Mouse (Mus musculus): ENCODE results near the gene Camk1g. TPM values are rescaled to one million over a fixed set of nuclear protein-coding genes. Genes with fewer than 3 reads are reported as not detected.

Camk1g gene
- under 1 TPM; 0.72 to 0.83 TPM for total RNA-seq (2021)
- long read RNA-seq, experiment 1, partial matches to known transcripts, result 0 of 1 reads
- long read RNA-seq, experiment 1, other reads (novel, unspliced or antisense), result 0 of 1 reads
- long read RNA-seq, experiment 2, partial matches to known transcripts, result 0 of 2 reads
- long read RNA-seq, experiment 2, other reads (novel, unspliced or antisense), result 0 of 2 reads

DNA sequence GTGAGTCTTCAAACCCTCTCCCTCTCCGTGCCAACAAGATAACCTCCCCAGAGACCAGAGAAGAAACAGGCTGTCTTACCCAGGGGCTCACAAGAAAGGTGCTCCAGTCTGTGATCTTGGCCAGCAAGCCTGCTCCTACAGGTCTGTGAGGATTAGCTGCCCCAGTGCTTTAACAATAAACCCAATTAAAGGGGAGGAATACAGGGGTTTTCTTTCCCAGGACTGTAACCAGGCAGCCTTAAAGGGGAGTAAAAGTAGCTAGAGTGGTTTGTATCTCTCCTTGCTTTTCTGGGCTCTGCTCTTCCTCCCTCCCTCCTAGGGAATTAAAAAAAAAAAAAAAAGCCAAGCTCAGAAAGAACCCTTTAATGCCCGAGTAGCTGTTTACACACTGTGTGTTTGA lies at the start of gene Camk1g:
TSS of gene Camk1g (minus strand) at position 203 of the 400 bp plus-strand sequence.
- intact Hi-C loops (cut with DNase I), result no loop called here
- DNase-seq, result peak in 1 of 2 experiments; percentile 25

DNA sequence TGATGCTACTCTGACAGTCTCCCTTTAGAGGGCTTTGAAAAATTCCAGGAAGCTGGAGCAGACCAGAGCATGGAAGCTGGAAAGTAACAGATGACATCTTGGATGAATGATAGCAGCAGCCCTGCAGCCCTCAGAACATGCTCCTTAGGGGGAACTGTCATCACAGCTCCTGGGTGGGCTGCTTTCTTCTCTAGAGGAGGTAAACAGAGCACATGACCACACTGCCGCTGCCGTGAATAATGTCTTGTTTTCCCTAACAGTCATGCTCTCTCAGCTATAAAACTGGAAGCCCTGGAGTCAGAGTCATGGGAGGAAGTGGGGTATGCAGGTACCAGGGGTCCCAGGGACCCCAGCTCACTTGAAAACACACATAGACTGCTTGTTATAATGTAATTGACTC lies 49.1 kb upstream of the Camk1g start:
- DNase-seq, result no peak
- intact Hi-C loops (cut with DNase I), result no loop called here

DNA sequence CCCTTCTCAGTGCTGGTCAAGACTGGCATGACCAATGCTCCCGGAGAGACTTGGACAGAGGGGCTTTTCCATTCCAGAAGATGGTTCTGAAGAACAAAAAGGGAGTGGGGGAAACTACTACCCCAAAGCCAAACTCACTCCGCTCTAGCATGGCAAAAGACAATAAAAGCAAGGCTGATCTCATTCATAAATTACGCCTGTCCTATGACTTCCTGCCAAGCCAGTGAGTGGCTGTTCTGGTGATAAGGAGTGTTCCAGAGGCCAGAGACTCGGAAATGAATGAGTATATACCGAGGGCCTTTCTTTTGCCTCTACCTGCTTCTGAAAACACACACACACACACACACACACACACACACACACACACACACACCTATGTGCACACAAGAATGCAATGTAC lies 48.6 kb upstream of the Camk1g start:
- DNase-seq, result peak in 1 of 2 experiments; percentile 27
- intact Hi-C loops (cut with DNase I), result no loop called here

DNA sequence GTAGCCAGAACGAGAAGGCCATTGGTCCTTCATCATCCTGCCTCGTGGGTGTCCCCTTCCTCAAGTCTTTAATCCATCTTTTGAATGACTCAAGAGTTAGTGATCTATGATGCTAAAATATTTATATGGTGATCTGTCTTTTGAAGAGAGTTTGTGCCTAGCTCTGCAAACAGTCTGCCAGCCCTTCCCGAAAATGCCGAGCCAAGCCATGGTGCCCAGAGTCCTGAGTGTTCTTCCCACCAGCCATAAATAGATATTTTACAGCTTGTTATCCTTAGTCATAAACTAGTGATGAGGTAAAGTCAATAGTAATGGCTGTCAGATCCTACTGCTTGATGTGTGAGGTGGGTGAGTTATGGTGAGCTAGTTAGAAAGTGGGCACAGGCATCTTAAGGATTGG lies 44.0 kb upstream of the Camk1g start:
- intact Hi-C loops (cut with DNase I), result no loop called here
- no peak for DNase-seq

DNA sequence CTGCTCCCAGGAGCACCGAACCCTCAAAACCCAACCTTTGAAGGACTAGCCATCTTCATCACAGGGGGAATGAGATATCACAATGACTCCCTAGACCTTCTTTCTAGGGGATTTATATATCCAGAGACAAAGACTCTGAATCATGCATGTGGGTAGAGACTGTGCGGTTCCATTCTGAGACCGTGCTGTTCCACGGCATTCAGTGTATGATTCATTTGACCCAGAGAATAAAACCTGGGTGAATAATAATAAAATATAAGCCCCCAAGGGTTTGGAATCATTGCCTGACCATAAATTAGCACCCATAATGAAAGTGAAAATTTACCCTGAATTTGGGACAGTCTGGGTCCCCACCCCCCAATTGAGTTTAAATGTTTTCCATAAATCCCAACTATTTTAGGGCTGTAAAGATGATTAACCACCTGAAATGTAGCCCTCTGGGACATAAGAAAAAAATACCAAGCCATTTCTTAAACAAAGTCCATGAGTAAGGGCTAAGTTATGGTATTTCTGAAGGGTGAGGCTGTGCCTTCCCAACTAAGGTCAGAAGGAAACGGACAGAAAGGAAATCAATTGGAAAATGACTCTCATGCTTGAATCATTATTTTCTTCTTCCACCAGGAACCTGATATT lies 43.4 kb upstream of the Camk1g start:
- DNase-seq, result no peak
- intact Hi-C loops (cut with DNase I), result no loop called here

DNA sequence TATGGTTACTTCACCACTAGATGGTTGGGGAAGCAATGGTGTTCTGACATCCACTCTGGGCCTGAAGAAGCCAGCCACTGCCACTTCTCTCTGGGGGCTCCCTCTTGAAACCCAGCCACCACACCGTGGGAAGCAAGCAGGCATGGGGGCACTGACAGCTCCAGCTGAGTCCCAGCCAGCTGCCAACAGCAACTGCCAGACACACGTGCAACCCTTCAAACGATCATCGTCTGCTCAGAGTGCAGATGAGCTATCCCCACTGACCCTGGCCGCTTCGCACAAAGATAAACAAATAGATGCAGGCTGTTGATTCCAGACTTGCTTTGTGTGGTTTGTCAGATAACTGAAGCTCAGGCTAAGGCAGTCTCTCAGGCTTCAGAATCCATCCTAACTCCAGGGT lies 37.4 kb upstream of the Camk1g start:
- intact Hi-C loops (cut with DNase I), result no loop called here
- DNase-seq, result no peak

DNA sequence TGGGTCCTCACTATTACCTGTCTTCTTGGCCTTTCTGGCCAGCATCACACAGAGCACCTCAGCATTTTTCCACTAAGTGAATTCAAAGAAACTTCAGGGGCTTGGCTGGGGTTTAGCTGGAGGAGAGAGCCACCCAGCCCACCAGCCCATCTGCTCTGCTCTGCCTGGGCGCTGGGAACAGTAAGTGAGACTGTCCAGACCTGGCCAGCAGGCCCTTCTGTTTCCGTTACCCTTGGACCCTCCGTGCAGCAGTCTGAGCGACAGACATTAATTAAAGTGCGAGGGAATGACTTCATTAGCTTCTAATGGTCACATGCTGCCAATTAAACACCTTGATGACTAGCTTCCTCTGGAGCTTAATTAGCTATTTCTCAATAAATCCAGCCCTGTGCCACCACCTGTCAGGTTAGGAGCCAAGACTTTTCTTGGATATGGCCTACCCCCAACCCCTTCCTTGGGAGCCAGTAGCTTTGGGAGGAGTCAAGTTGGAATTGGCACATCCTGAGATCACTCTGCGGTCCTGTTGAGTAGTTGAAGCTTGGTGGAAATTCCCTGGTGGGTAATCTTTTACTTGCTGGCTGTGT lies 36.1 kb upstream of the Camk1g start:
- intact Hi-C loops (cut with DNase I), result no loop called here

DNA sequence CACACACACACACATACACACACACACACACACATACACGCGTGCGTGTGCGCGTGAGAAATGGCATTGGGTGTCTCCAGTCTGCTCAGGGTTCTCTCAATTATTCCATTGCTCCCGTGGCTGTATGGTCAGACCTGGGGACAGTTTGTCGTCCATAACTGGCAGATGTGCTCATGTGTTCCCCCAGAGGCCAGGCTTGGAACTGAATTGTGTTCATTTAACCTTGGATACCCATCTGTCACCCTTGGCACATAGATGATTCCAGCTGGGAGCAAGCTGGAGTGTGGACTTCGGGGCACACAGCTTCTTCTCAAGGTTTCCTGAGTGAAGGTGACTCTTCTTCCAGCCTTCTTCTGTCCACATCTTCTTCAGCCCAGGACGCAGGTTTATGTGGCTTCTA lies 31.6 kb upstream of the Camk1g start:
- intact Hi-C loops (cut with DNase I), result no loop called here
- DNase-seq, result no peak

More for the DNA sequence above, 36.1 kb upstream of the Camk1g start:
- DNase-seq, result no peak

DNA sequence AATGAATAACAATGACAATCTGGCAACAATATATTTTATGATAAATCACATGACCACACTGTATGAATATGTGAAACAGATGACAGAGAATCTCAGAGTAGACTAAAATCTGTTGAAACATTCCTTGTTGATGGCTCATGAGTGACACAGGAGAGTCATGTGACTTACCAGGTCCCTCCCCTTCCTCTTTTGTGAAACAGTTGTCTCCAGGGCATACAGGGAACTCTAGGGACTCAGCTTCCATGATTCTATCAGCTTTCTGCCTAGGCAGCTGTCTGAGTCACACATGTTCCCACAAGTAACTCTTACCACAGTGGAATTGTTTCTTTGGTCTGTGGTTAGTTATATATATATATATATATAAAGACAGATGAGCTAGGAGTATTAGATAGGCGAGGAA lies 30.2 kb upstream of the Camk1g start:
- intact Hi-C loops (cut with DNase I), result no loop called here
- DNase-seq, result no peak

DNA sequence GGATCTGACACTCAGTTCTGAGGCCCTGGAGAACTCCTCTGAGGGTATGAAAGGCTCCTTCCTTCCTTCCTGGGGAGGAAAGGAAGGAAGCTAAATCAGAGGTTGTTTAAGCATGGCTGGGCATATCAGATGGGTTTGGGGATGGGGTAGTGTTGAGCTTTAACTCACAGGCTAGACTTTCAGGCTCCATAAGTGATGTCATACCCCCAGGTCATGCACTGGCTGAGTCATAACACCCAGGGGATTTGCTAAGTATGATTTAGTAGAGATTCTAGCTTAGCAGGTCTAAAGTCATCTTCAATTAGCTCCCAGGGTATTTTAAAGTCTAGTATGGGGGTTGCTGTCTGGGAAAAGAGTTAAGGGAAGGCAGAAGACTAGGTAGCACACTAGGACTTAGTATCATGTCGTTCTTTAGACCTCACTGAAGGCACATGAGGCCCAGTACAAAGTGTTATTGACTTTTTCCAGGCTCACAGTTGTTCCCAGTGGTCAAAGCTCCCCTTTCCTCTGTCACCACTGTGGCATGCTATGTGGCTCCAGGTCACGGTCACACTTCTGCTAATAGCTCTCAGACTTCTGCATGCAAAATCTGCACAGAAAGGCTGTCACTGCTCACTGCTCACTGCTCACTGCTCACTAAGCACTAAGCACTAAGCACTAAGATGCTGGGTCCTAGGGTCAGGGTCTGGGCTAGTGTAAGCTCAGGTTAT lies 28.8 kb upstream of the Camk1g start:
- intact Hi-C loops (cut with DNase I), result no loop called here
- DNase-seq, result no peak

DNA sequence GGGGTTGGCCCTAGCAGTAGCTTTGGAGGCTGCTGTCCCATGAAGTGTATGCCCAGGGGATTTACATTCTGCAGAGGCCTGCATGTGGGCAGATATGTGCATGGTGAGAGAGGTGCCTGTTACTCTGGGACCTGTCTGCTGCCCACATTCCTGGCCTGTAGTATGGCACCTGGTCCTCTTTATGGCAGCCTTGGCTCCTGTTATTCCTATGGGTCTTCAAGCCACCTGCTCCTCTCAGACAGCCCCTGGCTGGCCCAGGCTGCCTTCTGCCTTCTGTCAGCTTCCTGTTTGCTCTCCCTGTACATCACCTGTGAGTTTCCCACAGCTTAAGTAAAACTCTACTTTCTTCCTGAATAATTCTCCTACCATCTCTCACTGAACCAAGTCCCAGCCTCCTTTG lies 27.0 kb upstream of the Camk1g start:
- DNase-seq, result no peak
- intact Hi-C loops (cut with DNase I), result no loop called here

DNA sequence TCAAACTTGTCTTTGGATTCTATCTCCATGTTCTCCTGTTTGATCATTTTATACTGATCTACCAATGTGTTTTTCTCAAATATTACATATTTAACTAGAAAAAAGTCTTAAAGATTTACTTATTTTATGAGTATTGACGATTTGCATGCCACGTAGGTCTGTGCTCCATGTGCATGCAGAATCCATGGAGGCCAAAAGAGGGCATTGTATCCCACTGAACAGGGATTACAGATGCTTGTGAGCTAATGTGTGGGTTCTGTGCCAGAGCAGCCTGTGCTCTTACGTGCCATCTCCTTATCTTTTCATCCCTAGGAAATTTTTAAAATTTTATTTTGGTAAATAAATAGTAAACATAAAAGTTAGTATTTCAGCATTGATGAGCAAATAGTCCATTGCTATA lies 22.2 kb upstream of the Camk1g start:
- no peak for DNase-seq
- intact Hi-C loops (cut with DNase I), result no loop called here

DNA sequence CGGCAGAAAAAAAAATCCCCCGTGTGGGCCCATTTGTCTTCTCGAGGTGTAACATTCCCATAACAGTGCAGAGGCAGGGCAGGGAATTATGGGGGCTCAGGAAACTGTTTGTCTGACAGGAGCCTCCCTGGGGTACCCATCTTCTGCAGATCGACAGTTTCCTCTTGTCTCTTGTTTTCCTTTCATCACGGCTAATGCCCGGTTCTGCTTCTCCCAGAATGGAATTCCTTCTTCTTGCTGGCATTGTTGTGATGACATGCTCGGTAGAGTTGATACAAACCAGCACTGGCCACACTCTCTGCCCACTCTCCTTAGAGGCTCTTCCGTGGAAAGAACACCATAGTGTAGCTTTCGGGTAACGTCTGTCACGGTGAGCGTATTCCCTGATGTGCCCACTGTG lies 19.9 kb upstream of the Camk1g start:
- intact Hi-C loops (cut with DNase I), result no loop called here
- DNase-seq, result no peak

DNA sequence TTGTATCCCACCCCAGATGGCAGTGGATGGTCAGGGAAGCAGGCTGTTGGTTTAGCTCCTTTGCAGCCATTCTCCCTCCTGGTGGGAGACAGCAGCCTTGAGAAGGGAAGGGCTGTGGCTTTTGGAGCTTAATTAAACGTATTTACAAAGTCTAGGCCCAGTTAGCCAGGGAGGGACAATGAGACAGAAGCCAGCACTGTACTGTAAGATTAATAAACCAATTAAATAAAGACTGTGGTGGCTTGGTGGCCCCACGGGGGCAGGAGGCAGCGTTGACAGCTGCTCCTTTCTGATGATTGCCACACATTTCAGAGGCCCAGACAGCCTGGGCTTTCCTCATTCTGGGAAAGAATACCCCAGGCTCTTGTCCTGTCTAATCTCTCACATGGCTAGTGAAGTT lies 19.4 kb upstream of the Camk1g start:
- DNase-seq, result no peak
- intact Hi-C loops (cut with DNase I), result loop anchor here (5.0 kb wide), 1 partner anchor 58 kb away; no protein-coding TSS in a partner anchor

DNA sequence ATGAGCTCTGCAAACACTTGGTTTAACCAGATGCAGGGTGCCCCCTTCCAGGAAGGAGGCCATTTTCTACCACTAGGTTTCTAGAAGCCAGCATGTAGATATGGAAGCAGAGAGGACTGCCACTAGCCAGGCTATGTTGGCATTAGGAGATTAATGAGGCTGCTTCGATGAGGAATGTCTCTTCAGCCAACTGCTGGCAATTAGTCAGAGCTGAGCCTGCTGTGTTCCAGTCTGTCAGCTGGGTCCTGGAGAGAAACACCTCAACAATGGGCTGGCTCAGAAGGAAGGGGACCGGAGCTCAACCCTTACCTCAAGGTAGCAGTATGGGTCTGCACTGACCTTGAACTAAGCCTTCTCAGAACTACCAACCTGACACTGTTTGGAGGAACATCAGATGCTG lies 17.1 kb upstream of the Camk1g start:
- intact Hi-C loops (cut with DNase I), result loop anchor here (2.0 to 5.0 kb wide), 3 partner anchors 60 to 836 kb away; no protein-coding TSS in a partner anchor
- no peak for DNase-seq

DNA sequence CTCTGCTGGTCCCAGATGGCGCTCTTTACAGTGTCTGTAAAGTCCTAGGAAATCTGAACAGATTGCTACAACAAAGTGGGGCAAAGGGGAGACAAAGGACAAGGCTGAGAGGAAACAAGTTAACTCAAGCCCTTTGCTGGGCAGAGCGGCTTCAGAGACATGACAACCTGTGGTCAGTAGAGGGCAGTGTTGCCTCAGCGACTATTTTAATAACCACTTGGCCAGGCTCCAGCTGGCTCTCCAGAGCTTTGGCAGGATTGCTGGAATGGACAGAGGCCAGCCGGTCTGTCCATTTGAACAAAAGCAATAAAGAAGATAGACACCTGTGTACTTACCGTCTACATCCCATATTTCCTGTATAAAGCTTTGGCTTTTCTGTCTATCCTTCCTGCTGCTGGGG lies 16.0 kb upstream of the Camk1g start:
- intact Hi-C loops (cut with DNase I), result loop anchor here (1.0 to 5.0 kb wide), 4 partner anchors 61 to 837 kb away; no protein-coding TSS in a partner anchor
- DNase-seq, result peak; percentile 89 to 94

DNA sequence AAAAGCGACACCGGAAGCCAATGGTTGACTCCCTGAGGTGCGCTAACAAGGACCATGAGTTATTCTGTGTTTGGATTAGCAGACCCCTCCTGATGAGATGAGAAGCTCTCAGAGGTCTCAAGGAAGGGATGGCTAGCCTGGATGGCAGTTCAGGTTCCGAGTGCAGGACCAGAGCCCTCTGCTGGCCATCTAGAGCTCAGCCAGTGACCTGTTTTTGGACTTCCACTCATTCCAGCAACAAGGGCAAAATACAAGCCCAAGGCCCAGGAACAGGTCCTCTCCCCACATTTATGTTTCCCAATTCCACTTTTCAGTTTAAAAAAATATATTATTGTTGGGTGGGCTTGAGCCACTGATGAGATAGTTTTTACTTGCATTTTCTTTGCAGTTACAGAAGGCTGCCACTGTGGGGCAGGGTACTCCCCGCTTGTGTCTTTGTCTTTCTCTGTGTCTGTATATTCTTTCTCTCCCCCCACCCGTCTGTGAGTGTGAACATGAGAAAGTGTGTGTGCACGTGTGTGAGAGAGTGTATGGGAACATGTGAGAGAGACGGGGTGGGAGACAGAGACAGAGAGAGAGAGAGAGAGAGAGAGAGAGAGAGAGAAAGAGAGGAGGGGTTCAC lies 12.9 kb upstream of the Camk1g start:
- intact Hi-C loops (cut with DNase I), result no loop called here
- peak; percentile 54 to 61 for DNase-seq

DNA sequence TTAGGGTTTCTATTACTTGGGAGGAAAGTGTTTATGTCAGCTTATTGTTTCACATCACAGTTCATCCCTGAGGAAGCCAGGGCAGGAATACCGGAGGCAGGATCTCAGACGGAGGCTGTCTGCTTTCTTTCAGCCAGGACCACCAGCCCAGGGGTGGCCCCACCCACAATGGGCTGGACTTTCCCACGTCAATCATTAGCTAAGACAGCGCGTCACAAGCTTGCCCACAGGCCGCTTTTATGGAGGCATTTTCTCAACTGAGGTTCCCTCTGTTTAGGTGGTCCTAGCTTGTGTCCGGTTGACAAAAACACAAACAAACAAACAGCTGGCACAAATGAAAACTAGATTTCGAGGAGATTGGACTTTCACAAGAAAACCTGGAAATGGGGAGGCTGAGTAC lies 12.3 kb upstream of the Camk1g start:
- intact Hi-C loops (cut with DNase I), result no loop called here

DNA sequence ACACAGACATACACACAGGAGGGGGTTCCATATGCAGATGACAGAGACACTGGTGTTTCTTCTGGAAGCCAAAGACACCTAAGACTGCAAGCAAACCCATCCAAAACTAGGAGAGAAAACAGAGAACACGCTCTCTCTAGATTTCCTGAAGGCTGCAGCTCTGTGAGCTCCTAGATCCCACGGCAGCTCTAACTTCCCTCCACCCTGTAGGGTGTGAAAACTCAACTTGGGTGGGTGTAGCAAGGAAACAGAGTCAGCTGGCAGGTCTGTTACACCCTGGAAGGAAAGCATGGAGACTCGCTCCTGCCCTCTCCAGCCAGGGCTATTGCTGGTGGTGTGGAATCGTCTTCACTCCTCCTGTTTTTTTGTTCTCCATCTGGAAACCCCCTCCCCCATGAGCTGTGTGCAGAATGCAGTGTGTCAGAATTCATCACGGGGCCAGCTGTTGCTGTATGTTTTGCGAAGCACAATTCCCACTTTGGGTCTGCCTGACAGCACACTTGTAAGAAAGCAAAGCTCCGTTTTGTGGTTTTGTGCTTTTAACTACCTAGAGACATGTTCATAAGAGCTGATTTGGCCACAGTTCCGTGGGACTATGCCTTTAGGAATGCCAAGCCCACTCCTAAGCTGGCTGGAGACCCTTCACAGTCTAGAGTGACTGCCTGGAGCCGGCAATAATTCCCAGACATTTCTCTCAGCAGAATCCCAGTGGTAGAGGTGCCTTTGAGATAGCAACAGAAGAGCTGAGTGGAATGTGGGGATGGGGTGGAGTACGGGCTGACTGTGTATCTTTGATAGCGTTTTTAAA lies 11.7 kb upstream of the Camk1g start:
- DNase-seq, result no peak

More for the DNA sequence above, 12.3 kb upstream of the Camk1g start:
- DNase-seq, result peak in 1 of 2 experiments; percentile 34

DNA sequence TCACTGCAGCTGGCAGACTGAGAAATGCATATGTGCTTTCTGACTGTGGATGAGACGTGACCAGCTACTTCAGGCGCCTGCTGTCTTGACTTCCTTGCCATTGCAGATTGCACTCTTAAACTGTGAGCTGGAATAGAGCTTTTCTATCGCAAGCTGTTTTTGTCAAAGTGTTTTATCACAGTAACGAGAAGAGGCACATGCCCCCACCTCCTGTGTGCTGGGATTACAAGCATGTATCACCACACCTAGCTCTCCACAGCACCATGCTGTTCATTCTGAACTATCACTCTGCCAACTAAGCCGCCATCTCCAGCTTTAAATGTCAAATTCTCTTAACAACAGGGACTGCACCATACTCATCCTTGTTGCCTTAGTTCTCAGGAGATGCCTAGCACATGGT lies 10.8 kb upstream of the Camk1g start:
- intact Hi-C loops (cut with DNase I), result no loop called here
- DNase-seq, result no peak

More for the DNA sequence above, 11.7 kb upstream of the Camk1g start:
- intact Hi-C loops (cut with DNase I), result no loop called here
